Mouse (Mus musculus): ENCODE results near the gene Pld5.

Gene Pld5

DNA sequence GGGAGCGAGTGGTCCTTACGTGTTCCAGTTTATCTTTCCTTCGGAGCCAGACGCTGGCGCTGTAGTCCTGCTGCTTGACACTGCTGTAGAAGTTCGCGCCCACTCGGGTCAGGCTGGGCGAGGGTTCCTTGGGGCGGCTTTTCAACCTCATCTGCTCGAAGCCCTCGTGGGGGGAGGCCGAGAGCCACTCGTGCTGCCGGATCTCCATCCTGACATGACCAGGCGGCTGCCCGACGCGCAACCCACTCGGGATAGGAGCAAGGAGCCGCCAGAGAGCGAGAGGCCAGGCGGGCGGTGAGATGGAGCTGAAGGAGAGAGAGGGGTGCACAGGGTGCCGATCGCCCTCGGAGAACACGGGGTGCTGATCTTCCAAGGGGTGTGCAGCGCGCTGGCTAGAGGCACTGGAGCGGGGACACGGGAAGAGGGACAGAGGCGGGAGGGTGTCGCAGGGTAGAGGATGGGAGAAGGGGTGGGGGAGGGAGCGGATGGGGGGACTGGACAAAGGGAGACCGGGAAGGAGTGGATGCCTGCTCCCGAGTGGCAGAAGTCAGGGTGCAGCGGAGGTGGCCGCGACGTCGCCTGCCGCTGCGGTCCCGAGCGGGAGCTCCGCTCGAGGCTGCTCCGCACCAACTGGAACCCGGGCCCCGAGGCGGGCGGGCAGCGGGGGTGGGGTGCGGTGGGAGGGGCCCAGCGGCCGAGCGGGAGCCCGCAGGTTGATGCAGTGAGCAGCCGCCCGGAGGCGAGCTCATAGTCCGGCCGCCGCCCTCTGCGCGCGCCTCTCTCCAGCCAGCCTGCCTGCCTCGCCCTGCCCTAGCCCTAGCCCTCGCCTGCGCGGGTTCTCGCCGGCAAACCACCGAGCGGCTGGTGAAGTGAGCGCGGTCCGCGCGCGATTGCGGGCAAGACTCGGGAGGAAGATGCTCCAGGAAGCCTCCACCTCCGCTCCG lies at the start of gene Pld5:
TSS of gene Pld5 (minus strand) at position 646 of the 944 bp plus-strand sequence.
- DNase-seq (ENCODE audit: low spot score): no peak

DNA sequence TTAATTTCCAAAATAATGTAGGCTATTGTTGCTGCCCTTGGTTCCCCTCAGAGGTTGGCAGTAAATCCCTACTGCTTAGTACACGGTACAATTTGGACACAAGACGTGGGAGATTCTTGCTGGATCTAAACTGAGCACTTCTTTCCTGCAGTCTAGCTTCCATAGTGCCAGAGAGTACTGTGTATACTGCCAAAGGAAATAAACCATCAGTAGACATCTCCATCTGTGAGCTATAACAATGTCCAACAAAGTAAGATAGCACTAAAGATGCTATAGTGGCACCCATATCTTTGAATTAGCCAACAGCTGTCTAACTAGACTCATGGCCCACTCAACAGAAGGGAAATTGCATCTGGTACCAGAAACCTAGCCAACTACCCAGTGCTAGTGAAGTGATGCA lies 40.0 kb upstream of the Pld5 start:
- DNase-seq (ENCODE audit: low spot score): peak; percentile 0

DNA sequence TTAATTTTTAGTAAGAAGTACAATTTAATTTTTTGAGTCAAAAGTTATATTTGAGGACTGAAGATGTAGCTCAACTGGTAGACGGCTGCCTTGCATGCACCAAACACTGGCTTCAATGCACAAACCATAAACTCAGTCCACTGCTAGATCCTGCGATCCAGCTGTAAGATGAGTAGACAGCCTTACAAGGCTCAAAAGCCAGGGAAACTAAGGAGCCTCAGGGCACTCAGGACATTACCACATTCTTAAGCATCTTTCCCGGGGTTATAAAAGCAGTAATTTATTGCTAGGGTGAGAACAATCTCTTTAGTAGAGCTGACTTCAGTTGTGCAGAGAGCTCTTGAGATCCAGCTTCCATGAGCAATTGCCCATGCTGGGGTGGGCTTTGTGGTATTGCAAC lies 35.1 kb upstream of the Pld5 start:
- DNase-seq (ENCODE audit: low spot score): no peak

GRCm38 (mm10) chr1:176289396-176289795 lies 14.3 kb upstream of the Pld5 start:
- DNase-seq (ENCODE audit: low spot score): no peak

DNA sequence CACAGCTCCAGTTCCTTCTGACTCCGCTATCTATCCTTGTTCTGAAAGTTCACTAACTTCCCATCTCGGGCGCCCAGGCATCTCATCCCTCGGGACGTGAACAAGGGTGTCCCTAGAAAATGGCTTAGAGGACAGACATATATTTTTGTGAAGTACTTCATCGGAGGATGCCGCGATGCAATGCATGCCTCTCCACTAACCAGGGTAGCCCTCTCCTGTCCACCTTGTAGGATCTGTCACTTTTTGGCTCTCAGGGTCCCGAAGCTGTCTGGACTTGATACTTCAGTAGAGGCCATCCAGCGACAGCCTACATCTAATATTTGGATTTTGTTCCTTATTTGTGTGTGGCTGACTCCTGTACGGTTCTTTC lies 484 bp upstream of the Pld5 start:
- DNase-seq (ENCODE audit: low spot score): no peak

DNA sequence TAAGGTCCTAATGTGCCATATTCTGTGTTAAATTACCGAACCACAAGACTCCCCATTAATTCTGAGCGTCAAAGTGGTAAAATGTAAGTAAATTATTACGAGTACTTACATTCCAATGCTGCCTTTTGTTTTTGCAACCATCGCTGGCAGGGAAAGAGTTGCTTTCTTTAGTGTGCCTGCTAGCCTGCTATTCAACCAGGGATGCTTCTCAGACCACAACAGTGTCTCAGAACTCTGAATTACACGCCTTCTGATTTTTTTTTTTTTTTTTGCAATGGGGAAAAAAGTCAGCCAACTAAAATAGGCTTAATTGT lies 26.4 kb downstream of the Pld5 start:
- no peak for DNase-seq (ENCODE audit: low spot score)

DNA sequence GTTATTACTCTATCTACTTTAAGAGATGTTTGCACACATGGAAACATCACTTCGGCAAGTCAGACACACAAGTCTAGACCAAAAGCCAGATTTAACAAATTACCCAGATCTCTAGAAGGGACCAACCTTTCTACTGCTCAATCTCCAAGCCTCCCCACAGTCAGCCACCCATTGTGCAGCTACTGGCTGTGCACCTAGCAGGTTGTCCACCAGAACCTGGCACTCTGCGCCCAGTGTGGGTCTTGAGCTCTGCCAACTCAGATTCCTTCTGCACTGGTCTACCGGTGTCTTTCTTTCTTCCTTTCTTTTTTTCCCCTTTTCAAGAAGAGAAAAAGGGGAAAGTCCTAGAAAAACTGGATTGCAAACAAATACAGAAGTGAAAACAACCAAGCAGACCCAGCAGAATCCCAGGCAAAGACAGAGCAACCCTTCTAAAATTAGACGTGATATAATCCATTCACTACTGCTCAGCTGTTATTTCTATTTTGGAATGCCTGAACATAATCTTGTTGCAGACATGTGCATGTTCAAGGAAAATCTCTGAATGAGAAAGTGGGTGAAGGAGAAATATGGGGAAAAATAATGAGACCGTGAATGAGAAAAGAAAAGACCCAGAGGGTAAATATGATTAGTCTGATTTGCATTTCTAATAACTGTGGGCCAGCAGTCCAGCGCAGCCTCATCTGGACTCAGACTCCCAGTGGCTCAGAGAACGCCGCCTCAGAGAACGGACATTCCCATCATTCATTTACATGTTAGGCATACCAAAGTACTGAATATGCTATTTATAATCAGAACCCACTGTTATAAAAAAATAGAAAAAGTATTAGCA lies 27.0 kb downstream of the Pld5 start:
- no peak for DNase-seq (ENCODE audit: low spot score)

DNA sequence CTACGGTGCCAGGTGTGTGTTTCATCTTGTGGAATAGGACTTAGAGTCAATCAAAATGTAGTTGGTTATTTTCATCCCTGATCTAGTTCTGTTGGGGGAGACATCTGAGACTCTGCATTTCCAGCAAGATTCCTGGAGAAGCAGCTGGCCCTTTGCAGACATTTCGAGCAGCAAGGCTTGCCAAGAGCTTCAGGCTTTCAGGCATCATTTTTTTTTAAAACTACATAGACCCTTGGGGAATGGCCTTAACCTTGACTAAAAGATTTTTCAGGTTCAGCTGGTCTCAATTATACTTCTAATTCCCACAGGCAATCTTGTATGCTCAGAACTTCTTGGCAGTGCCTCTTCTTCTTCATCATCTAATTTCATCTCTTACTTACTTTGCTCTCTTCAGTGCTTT lies 35.9 kb downstream of the Pld5 start:
- DNase-seq (ENCODE audit: low spot score): no peak

DNA sequence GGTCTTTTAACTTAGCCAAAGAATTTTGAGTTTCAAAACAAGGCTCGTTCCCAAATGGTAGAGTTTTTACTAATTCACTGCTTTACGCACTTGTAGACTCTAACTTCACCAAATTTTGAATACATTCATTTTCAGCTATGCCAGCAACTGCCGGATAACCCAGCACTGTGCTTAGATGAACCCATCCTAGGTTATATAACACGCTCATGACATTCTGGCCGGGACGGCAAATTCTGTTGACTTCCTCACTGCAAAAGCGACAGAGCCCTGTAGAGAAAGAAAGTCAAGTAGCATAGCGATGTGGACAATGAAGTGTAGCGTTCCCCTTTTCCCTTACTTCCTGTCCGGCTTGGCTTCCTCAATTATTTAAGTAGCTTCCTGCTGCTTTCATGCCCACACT lies 51.3 kb downstream of the Pld5 start:
- DNase-seq (ENCODE audit: low spot score): no peak

- DNase-seq (ENCODE audit: low spot score): peak; percentile 57
Measured at GRCm38 (mm10) chr1:176223196-176223595, 51.9 kb downstream of the Pld5 start.

GRCm38 (mm10) chr1:176218217-176218616 lies 56.9 kb downstream of the Pld5 start:
- no peak for DNase-seq (ENCODE audit: low spot score)

- DNase-seq (ENCODE audit: low spot score): no peak
Measured at GRCm38 (mm10) chr1:176213645-176214221, 61.4 kb downstream of the Pld5 start.

GRCm38 (mm10) chr1:176212922-176213644 lies 62.0 kb downstream of the Pld5 start:
- no peak for DNase-seq (ENCODE audit: low spot score)

- DNase-seq (ENCODE audit: low spot score): no peak
Measured at GRCm38 (mm10) chr1:176210803-176211202, 64.3 kb downstream of the Pld5 start.

DNA sequence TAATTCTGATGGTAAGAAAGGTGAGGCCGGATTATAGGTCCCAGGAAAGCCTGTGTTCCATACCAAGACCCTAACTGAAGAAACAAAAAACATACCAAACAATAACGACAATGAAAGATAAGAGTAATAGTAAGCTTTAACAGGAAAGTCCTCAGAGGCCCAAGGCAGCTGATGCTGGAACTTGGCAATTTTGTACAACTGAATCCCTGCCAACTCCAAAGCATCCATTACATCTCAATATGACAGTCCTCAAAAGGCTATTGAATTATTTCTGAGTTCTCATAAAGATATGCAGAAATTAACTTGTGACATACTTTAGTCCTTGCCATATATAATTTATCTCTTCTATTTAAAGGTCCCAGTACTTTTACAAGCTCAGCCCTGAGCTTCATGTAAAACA lies 67.1 kb downstream of the Pld5 start:
- DNase-seq (ENCODE audit: low spot score): no peak

GRCm38 (mm10) chr1:176202360-176202759 lies 72.8 kb downstream of the Pld5 start:
- DNase-seq (ENCODE audit: low spot score): no peak

DNA sequence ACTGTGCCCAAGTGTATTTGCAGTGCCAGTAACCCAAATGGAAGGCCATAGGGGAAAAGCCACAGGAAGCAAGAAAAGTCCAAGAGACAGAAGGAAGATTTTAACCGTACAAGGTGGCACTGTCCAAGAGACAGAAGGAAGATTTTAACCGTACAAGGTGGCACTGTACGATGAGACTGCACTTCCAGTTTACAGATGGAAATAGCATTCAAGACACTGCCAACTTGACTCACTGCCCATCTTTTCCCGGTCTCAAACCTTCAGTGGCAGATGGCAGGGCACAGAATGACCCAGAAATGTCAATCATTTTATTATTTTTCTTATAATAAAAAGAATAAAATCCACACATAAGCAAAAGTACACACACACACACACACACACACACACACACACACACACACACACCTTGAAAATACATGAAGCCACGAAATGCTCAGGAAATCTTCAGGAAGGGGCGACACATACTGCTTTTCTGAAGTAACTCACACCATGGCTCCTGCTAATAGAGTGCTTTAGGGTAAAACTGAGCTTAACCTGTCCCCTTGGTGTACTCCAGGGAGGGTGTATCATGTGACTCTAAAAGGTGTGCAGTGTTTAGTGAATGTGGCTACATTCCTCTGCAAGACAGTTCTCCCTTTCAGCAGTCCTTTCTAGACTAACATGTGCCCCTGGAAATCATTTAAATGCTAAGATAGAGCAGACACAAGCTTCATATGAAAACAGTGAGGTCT lies 77.9 kb downstream of the Pld5 start:
- no peak for DNase-seq (ENCODE audit: low spot score)

GRCm38 (mm10) chr1:176196341-176196740 lies 78.8 kb downstream of the Pld5 start:
- DNase-seq (ENCODE audit: low spot score): no peak

- no peak for DNase-seq (ENCODE audit: low spot score)
Measured at GRCm38 (mm10) chr1:176194727-176195126, 80.4 kb downstream of the Pld5 start.

DNA sequence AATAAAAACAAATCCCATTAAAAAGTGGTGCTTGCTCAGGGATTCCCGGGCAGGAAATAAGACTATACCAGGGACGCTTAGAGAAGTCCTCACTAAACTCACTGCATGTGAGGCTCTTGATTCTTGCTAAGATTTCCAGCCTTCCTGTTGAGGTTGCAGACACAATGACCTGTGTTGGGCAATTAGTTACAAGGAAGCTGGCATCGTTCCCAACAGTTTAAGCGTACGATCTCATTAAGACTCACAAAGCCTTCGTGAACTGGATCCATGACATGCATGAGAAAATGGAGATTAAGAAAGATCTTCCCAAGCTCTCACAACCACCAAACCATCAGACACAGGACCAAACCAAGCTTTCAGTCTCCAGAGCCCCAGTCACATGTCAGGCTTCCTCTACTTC lies 91.1 kb downstream of the Pld5 start:
- DNase-seq (ENCODE audit: low spot score): no peak

GRCm38 (mm10) chr1:176174971-176175370 lies 100.1 kb downstream of the Pld5 start:
- DNase-seq (ENCODE audit: low spot score): no peak

- DNase-seq (ENCODE audit: low spot score): no peak
Measured at GRCm38 (mm10) chr1:176167784-176168183, 107.3 kb downstream of the Pld5 start.

Data from left cerebral cortex, adult 11 months (tissue).